Mouse (Mus musculus) retina, embryonic 14.5 days (tissue): ENCODE results near the gene Ifi205.

Experiments used
- DNase-seq: peaks from one replicate; pipeline ENCODE4 v3.0.0-alpha.2; 2015; ENCODE audit warnings: low spot score

Ifi205 gene

DNA sequence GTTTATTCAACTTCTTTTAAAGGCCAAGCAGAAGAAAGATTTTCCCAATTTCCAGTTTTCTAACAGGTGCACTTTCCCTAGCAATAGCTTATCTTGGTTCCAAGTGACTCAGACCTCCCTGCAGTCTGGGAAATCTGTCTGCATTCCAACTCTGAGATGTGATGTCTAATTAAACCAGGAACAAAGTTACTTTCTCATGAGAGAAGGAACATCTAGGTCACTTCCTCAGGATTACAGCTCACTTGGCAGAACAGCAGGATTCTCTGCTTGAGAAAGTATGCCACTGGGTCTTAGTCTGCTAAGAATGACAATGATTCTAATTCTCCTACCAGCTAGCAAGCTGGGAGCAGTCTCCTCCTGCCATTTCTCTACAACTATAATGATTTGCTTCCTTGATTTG lies 58.5 kb downstream of the Ifi205 start:
- no peak for DNase-seq
